Mouse (Mus musculus): ENCODE data around the gene Abca17.

Abca17 gene

GRCm38 (mm10) chr17:24344672-24345071 lies 6.2 kb downstream of the Abca17 start:
- no peak for DNase-seq

- DNase-seq: no peak
Observed at GRCm38 (mm10) chr17:24327656-24328055, 23.2 kb downstream of the Abca17 start.

- DNase-seq: no peak
Observed at GRCm38 (mm10) chr17:24325051-24325450, 25.8 kb downstream of the Abca17 start.

- no peak for DNase-seq
Observed at GRCm38 (mm10) chr17:24320826-24321225, 30.0 kb downstream of the Abca17 start.

GRCm38 (mm10) chr17:24307500-24307899 lies 43.4 kb downstream of the Abca17 start:
- peak in 1 of 2 experiments; percentile 49 for DNase-seq

GRCm38 (mm10) chr17:24300651-24301050 lies 50.2 kb downstream of the Abca17 start:
- DNase-seq: no peak

GRCm38 (mm10) chr17:24289338-24289737 lies 61.5 kb downstream of the Abca17 start:
- no peak for DNase-seq

GRCm38 (mm10) chr17:24288477-24288876 lies 62.4 kb downstream of the Abca17 start:
- DNase-seq: no peak

- no peak for DNase-seq
Observed at GRCm38 (mm10) chr17:24285680-24286079, 65.2 kb downstream of the Abca17 start.

GRCm38 (mm10) chr17:24283266-24283818 lies 67.5 kb downstream of the Abca17 start:
- no peak for DNase-seq

GRCm38 (mm10) chr17:24282637-24283036 lies 68.2 kb downstream of the Abca17 start:
- DNase-seq: peak in 1 of 2 experiments; percentile 15

GRCm38 (mm10) chr17:24279907-24280306 lies 71.0 kb downstream of the Abca17 start:
- no peak for DNase-seq

- no peak for DNase-seq
Observed at GRCm38 (mm10) chr17:24267133-24267532, 83.7 kb downstream of the Abca17 start.

- DNase-seq: no peak
Observed at GRCm38 (mm10) chr17:24264766-24265165, 86.1 kb downstream of the Abca17 start.

GRCm38 (mm10) chr17:24260516-24260915 lies 90.4 kb downstream of the Abca17 start:
- DNase-seq: no peak

GRCm38 (mm10) chr17:24259702-24260101 lies 91.2 kb downstream of the Abca17 start:
- DNase-seq: no peak

GRCm38 (mm10) chr17:24258981-24259380 lies 91.9 kb downstream of the Abca17 start:
- DNase-seq: no peak

- no peak for DNase-seq
Observed at GRCm38 (mm10) chr17:24252329-24252728, 98.5 kb downstream of the Abca17 start.

GRCm38 (mm10) chr17:24251320-24252069 lies 99.4 kb downstream of the Abca17 start, which contains the start of gene Ccnf:
TSS of gene Ccnf (minus strand) at chr17:24251484.
- DNase-seq: peak; percentile 97 to 98

- no peak for DNase-seq
Observed at GRCm38 (mm10) chr17:24250988-24251319, 99.9 kb downstream of the Abca17 start.

GRCm38 (mm10) chr17:24248641-24249040 lies 102.2 kb downstream of the Abca17 start:
- DNase-seq: no peak

- no peak for DNase-seq
Observed at GRCm38 (mm10) chr17:24244061-24244460, 106.8 kb downstream of the Abca17 start.

GRCm38 (mm10) chr17:24243311-24243969 lies 107.4 kb downstream of the Abca17 start:
- peak in 1 of 2 experiments; percentile 57 for DNase-seq

GRCm38 (mm10) chr17:24236921-24237320 lies 113.9 kb downstream of the Abca17 start:
- DNase-seq: no peak

Data from lung, postnatal 4 days (tissue).